Mouse (Mus musculus) brain, embryonic 18.5 days (tissue): Measurements from ENCODE around the gene Sft2d2.

Source experiments
- DNase-seq: peaks from one replicate; pipeline ENCODE4 v3.0.0-alpha.2; 2012; ENCODE audit warnings: low read depth, low spot score

Gene Sft2d2

DNA sequence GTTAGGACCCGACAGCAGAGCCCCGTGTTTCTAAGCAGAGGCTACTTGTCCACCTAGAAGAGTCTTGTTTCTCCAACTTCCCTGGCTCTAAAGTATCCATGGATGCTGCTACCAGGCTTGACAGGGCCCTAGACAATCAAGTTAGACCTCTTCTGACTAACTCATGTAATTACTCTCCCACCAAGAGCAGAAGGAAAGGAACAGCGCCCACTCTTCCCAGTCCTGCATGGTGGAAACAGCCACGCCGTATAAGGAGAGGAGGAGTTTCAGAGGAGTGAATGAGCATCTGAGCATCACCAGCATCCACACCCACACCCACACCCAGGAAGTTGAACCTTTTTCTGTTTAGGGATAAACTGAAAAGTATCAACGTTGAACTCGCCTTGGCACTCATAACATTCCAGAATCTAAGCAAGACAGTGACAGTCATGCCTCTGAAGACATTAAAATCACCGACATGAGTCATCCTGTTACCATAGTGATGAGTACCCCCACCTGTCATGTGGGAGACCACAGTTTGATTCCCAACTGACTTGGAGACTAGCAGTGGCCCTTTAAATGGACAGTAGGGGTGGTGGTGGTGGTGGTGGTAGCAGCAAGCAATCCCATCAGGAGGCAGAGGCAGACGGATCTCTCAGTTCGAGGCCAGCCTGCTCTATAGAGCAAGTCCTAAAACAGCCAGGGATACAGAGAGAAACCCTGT is 3.5 kb downstream of the Sft2d2 start:
- no peak for DNase-seq

DNA sequence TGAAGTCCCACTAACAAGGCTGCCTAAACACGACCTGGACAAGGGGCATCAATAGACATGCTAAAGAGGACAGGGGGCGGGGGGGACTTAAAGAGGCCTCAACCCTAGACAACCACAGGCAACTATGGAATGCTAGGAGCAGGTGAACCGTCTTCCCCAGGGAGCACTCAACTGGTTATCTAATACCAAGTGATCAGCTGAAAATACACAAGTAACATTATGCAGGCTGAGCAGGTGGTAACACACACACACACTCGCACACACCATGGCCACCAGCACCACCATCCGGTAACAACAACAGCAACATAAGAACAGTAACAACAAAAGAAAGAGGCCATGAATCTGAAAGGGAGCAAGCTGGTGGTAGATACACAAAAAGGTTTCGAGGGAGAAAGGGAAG is 4.2 kb downstream of the Sft2d2 start:
- no peak for DNase-seq

GRCm38 (mm10) chr1:165188806-165189580 is 5.2 kb downstream of the Sft2d2 start:
- no peak for DNase-seq

- no peak for DNase-seq
Observed at GRCm38 (mm10) chr1:165187357-165187756, 6.9 kb downstream of the Sft2d2 start.

GRCm38 (mm10) chr1:165186491-165186890 is 7.7 kb downstream of the Sft2d2 start:
- DNase-seq, result no peak

GRCm38 (mm10) chr1:165185116-165185515 is 9.1 kb downstream of the Sft2d2 start:
- DNase-seq, result no peak

- no peak for DNase-seq
Observed at GRCm38 (mm10) chr1:165184178-165184577, 10.1 kb downstream of the Sft2d2 start.

DNA sequence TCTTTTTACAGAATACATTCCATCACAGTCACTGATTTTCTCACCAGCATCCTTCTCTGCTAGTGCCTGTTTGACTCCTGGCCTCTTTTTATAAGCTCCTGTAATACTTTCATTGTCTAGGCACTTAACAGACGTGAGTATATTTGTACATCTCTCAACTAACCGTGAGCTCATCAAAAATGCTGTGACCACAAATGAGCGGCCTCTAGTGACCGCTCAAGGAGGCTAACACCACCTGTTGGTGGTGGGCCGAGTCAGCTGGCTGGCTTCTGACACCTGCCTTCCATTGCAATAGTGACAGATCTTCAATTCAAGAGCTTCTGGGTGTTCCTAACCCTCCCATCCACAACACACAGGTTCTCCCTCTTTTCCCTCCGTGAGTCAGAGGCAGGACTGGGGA is 10.8 kb downstream of the Sft2d2 start:
- DNase-seq, result no peak

GRCm38 (mm10) chr1:165179321-165179720 is 14.9 kb downstream of the Sft2d2 start:
- DNase-seq, result no peak

DNA sequence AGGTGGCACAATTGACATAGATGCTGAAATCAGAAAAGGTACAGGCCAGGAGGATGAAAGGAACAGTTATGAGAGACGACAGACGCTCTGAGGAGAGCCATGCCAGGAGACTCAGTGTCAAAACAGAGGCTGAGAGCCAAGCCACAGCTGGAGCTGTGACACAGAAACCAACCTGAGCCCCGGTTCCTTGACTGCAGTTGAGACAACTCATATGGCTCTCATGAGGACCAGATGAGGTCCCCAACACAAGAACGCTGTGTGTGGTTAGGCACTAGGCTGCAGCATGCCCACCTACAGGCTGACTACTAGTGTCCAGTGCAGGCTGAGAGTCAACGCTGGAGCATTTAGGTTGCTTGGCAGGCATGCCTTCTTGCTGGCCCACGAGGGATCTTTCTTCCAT is 16.2 kb downstream of the Sft2d2 start:
- DNase-seq, result no peak

- no peak for DNase-seq
Observed at GRCm38 (mm10) chr1:165174059-165174616, 20.1 kb downstream of the Sft2d2 start.

GRCm38 (mm10) chr1:165171277-165171676 is 23.0 kb downstream of the Sft2d2 start:
- DNase-seq, result no peak

GRCm38 (mm10) chr1:165170157-165170556 is 24.1 kb downstream of the Sft2d2 start:
- DNase-seq, result no peak

GRCm38 (mm10) chr1:165169462-165169861 is 24.8 kb downstream of the Sft2d2 start:
- DNase-seq, result no peak

DNA sequence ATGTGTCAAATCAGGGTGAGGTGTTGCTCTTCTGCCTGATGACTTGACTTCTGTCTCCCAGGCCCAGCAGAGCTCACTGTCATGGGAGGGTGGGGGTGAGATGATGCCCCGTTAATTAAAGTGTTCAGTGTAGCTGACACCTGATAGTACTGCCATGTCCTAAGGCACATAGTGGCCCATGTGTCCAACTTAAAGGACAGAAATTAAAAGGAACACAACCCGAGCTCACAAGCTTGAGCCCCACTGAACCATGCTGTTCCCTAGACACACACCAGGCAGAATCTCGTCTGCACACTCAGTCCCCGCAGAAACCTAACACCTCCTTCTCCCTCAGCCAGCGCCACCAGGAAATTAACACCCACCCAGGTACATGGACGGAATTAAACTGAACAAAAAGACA is 29.3 kb downstream of the Sft2d2 start:
- no peak for DNase-seq

DNA sequence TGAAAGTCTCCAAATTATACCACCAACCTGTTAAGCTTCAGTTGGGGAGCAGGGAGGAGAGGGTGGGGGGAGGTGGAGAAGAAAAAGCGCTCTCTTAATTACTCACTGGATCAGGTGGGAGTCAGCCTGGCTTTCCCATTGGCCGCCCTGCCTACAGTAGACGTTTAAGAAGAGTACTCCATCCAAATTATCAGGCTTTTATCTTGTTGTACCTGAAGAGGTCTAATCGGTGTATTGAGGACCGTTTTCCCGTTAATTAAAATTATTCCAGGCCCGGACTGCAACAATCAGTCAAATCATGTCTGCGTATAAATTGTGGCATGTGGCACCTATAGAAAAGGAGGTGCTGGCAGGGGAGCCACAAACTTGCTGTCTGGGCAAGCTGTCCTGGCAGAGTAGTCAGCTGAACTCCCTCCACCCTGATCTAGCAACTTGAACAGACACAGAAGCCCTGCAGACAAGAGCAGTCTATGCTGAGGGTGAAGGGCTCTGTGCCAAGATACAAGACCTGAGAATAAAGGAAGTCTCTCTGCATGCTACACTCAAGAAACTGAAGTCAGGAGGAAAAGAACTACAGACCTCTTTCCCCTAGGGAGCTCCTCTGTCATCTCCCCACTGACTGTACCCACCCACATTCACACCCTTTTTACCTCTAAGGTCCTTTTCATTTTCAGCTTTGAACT is 33.4 kb downstream of the Sft2d2 start, which contains the start of gene Tbx19:
TSS of gene Tbx19 (minus strand) at position 51 of the 683 bp plus-strand sequence.
- no peak for DNase-seq

DNA sequence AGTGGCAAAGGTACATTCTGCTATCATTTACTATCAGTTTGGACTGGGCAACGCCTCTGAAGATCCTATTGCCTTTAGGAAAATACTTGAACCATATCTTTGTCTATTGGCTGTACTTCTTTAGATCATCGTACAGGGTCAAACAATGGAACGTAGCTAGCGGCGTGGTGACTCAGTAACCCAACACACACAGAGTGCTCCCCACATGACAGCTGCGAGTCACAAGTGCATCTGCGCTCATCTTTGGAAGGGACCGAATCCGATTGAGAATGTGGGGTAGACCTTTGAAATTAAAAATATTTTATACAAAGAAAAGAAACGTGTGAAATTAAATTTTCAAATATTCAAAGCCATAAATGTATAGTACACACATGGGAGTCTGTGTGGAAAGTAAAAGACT is 35.4 kb downstream of the Sft2d2 start:
- no peak for DNase-seq

GRCm38 (mm10) chr1:165154162-165154561 is 40.1 kb downstream of the Sft2d2 start:
- no peak for DNase-seq

- DNase-seq, result no peak
Observed at GRCm38 (mm10) chr1:165151216-165151615, 43.0 kb downstream of the Sft2d2 start.

GRCm38 (mm10) chr1:165142343-165142916 is 51.8 kb downstream of the Sft2d2 start:
- DNase-seq, result no peak

DNA sequence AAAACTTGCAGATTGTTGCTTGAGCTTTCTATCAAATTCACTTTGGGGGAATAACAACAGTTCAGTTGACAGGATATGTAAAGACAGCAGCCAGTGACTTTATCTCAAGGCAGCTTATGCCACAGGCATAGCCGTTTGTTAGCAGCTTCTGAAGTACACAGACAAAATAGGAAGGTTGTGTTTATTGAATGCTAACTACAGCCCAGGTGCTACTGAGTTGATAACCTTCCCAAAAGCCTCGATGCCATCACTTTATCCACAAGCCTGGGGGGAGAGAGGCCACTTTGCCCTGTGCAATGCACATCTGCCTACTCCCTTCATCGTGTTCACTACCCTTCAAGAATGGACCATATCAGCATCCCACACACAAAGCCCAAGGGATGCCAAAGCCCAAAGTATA is 54.0 kb downstream of the Sft2d2 start:
- no peak for DNase-seq

DNA sequence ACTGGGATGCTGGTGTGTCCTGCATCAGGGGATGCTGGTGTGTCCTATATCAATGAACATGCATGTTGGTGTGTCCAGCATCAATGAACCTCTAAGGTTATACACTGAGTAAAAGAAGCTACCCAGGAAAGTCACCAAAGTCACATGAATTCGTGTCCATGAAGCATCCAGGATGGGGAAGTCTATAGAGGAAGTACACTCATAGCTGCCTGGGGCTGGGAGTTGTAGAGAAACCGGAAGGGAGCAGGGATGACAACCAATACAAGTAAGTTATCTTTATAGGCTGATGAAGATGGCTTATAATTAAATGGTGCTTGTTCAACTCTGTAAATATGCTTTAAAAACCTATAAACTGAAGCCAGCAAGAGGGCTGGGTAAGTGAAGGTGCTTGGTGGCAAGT is 60.4 kb downstream of the Sft2d2 start:
- DNase-seq, result no peak
